Mouse (Mus musculus) midbrain, postnatal 0 days (tissue): ENCODE data around the gene Banf2. TPM values are rescaled to one million over a fixed set of nuclear protein-coding genes. Genes with fewer than 3 reads are reported as not detected.
A peak's percentile ranks its signal among the peaks of the same experiment; 100 is the strongest.

Experiments
- ATAC-seq: fragments of 200-750 bp; cut with Nextera tagmentation; 2 replicates; pipeline ENCODE4 v1.8.0; 2017; ENCODE audit warnings: moderate number of reproducible peaks, mild to moderate bottlenecking, moderate TSS enrichment, moderate library complexity; ENCODE audit not compliant: low FRiP score
- DNase-seq: peaks from one replicate; pipeline ENCODE4 v3.0.0-alpha.2; 2015; ENCODE audit warnings: low spot score
- H3K27ac ChIP-seq: fragments of 300-500 bp; sonication (generic); 2 replicates; pipeline ENCODE4 v1.5.1; 2014; ENCODE audit warnings: low read depth, mild to moderate bottlenecking, low read length, mixed read lengths
- H3K27me3 ChIP-seq: fragments of 300-500 bp; sonication (generic); 2 replicates; pipeline ENCODE4 v1.6.1; 2014; ENCODE audit warnings: low read length, control low read depth, mixed read lengths; ENCODE audit not compliant: insufficient read depth
- H3K36me3 ChIP-seq: fragments of 300-500 bp; sonication (generic); 2 replicates; pipeline ENCODE4 v1.6.1; 2014; ENCODE audit warnings: low read length, control low read depth, mixed read lengths; ENCODE audit not compliant: insufficient read depth
- H3K4me1 ChIP-seq: fragments of 300-500 bp; sonication (generic); 2 replicates; pipeline ENCODE4 v1.6.1; 2014; ENCODE audit warnings: mild to moderate bottlenecking, control low read depth, antibody characterized with exemption, low read length, mixed read lengths; ENCODE audit not compliant: insufficient read depth
- H3K4me2 ChIP-seq: fragments of 300-500 bp; sonication (generic); 2 replicates; pipeline ENCODE4 v1.6.1; 2014; ENCODE audit warnings: low read depth, mild to moderate bottlenecking, low read length, mixed read lengths; ENCODE audit not compliant: poor library complexity, severe bottlenecking
- H3K4me3 ChIP-seq: fragments of 300-500 bp; sonication (generic); 2 replicates; pipeline ENCODE4 v1.5.1; 2014; ENCODE audit warnings: low read depth, mild to moderate bottlenecking, low read length, moderate library complexity
- H3K9ac ChIP-seq: fragments of 300-500 bp; sonication (generic); replicated peaks from 2 replicates; pipeline ENCODE4 v1.6.1; 2014; ENCODE audit warnings: mild to moderate bottlenecking, low read length, moderate library complexity, mixed read lengths; ENCODE audit not compliant: poor library complexity, severe bottlenecking
- H3K9me3 ChIP-seq: fragments of 300-500 bp; sonication (generic); 2 replicates; pipeline ENCODE4 v1.6.1; 2016; ENCODE audit warnings: low read length, control low read depth
- CTCF ChIP-seq: IDR thresholded peaks from 2 replicates; pipeline ENCODE4 v1.5.1; 2016; ENCODE audit warnings: antibody characterized with exemption, mild to moderate bottlenecking
- WGBS: fragments of 180-500 bp; shearing (Covaris S2); extraction: QIAGEN DNeasy Blood & Tissue Kit; methylation state at CpG from one replicate; pipeline ENCODE4 v1.1.7; 2014; 5-methylcytosine and 5-hydroxymethylcytosine counted together
- polyA plus RNA-seq: library from polyadenylated mRNA; unstranded; fragments of >200 nt; fragmentation: Nextera tagmentation; extraction: Ambion mirVana; gene quantifications from 2 replicates; pipeline ENCODE4 v1.2.1, GENCODE M21; 2015
- total RNA-seq: library from RNA; depleted of rRNA; stranded (reverse); fragments of >200 nt; gene quantifications from 2 replicates; pipeline ENCODE4 v1.2.3, GENCODE M21; 2014

Gene Banf2
- total and polyA plus RNA-seq, 2 experiments from 2014 or later, result not detected

GRCm38 (mm10) chr2:144052410-144053065 is 19.7 kb downstream of the Banf2 start:
- peak; percentile 83 for DNase-seq
- Histone ChIP-seq H3K4me2 (no peak overlapping the region), H3K36me3 (no peaks in the 10 kb centered on the region), H3K9ac (no peak overlapping the region), H3K27ac (no peak overlapping the region), H3K4me1 (no peaks in the 10 kb centered on the region), H3K4me3 (no peak overlapping the region), H3K27me3 (no peaks in the 10 kb centered on the region), H3K9me3 (no peaks in the 10 kb centered on the region)
- no peak for TF ChIP-seq CTCF
- ATAC-seq, result peak; percentile 69; the same call in 1 of the 2 replicates
- 90% methylated on average over 8 of the region's 8 CpGs for WGBS

GRCm38 (mm10) chr2:144057735-144058134 is 24.9 kb downstream of the Banf2 start:
- 76% methylated on average over 2 of the region's 2 CpGs for WGBS
- ATAC-seq, result no peak

GRCm38 (mm10) chr2:144061701-144062100 is 28.8 kb downstream of the Banf2 start:
- no peaks in the 10 kb centered on the region for H3K9me3 ChIP-seq
- 87% methylated on average over 6 of the region's 6 CpGs for WGBS
- ATAC-seq (no peak), DNase-seq (no peak)
- H3K9ac ChIP-seq, result no peak overlapping the region
- no peak overlapping the region for H3K4me2 ChIP-seq
- no peak overlapping the region for H3K4me3 ChIP-seq
- H3K27ac ChIP-seq, result no peak overlapping the region
- H3K4me1 ChIP-seq, result no peaks in the 10 kb centered on the region
- no peaks in the 10 kb centered on the region for H3K27me3 ChIP-seq
- no peak for TF ChIP-seq CTCF
- no peaks in the 10 kb centered on the region for H3K36me3 ChIP-seq

More at GRCm38 (mm10) chr2:144057735-144058134, 24.9 kb downstream of the Banf2 start:
- H3K27ac ChIP-seq, result no peak overlapping the region
- no peak for DNase-seq
- H3K4me2 ChIP-seq, result no peak overlapping the region
- H3K4me1 ChIP-seq, result no peaks in the 10 kb centered on the region
- no peak for TF ChIP-seq CTCF
- no peak overlapping the region for H3K9ac ChIP-seq
- H3K9me3 ChIP-seq, result no peaks in the 10 kb centered on the region
- H3K27me3 ChIP-seq, result no peaks in the 10 kb centered on the region
- H3K4me3 ChIP-seq, result no peak overlapping the region
- H3K36me3 ChIP-seq, result no peaks in the 10 kb centered on the region

GRCm38 (mm10) chr2:144065499-144065898 is 32.6 kb downstream of the Banf2 start:
- Histone ChIP-seq H3K27ac (no peak overlapping the region), H3K4me3 (no peak overlapping the region), H3K4me2 (no peak overlapping the region), H3K4me1 (no peaks in the 10 kb centered on the region), H3K36me3 (no peaks in the 10 kb centered on the region), H3K9ac (no peak overlapping the region), H3K27me3 (no peaks in the 10 kb centered on the region), H3K9me3 (no peaks in the 10 kb centered on the region)
- WGBS, result 91% methylated on average over 2 of the region's 2 CpGs
- DNase-seq (peak; percentile 54), ATAC-seq (no peak)
- no peak for TF ChIP-seq CTCF

- Histone ChIP-seq H3K4me1 (no peaks in the 10 kb centered on the region), H3K9ac (no peak overlapping the region), H3K4me3 (no peak overlapping the region), H3K27me3 (no peaks in the 10 kb centered on the region), H3K27ac (no peak overlapping the region), H3K36me3 (no peaks in the 10 kb centered on the region), H3K9me3 (no peaks in the 10 kb centered on the region), H3K4me2 (no peak overlapping the region)
- 93% methylated on average over 4 of the region's 4 CpGs for WGBS
- DNase-seq, result no peak
- no peak for TF ChIP-seq CTCF
- ATAC-seq, result no peak
Measured at GRCm38 (mm10) chr2:144069663-144070062, 36.8 kb downstream of the Banf2 start.

GRCm38 (mm10) chr2:144070479-144070878 is 37.6 kb downstream of the Banf2 start:
- Histone ChIP-seq H3K27ac (no peak overlapping the region), H3K9ac (no peak overlapping the region), H3K4me2 (no peak overlapping the region), H3K27me3 (no peaks in the 10 kb centered on the region), H3K4me3 (no peak overlapping the region), H3K4me1 (no peaks in the 10 kb centered on the region), H3K9me3 (no peaks in the 10 kb centered on the region), H3K36me3 (no peaks in the 10 kb centered on the region)
- ATAC-seq (no peak), DNase-seq (no peak)
- 71% methylated on average over 7 of the region's 7 CpGs for WGBS
- no peak for TF ChIP-seq CTCF
